8 mouse cellular contexts compared by ENCODE assay signal in the genomic region with DNA sequence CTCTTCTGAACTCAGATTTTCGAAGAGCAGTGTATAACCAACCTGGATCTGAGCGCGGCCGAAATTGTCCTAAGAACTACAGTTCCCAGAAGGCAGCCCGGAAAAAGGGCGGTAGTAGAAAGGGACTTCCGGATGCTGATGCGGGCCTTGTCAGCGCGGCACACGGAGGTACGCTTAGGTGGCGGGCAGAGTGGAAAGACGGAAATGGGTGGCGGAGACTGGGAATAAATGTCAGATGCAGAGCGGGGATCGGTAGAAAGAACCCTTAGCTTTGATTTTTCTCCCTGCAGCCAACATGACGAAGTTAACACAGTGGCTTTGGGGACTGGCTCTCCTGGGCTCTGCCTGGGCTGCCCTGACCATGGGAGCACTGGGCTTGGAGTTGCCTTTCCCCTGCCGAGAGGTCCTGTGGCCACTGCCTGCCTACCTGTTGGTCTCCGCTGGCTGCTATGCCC. TPM values are rescaled to one million over a fixed set of nuclear protein-coding genes. Genes with fewer than 3 reads are reported as not detected.
DNase-seq lines count a peak whose midpoint lies in the region; ATAC-seq and TF ChIP-seq lines count a peak whose summit lies in the region.

No protein-coding gene starts in this region.

- H3K9me3 ChIP-seq in MEL (replicated peaks; ENCODE audit: insufficient read depth, low read length) = no peaks in the 10 kb centered on the region
- H3K9me3 ChIP-seq in forebrain, embryonic 13.5 days (replicated peaks) = no peaks in the 10 kb centered on the region

- TF ChIP-seq RAD21 in MEL (IDR thresholded peaks at IDR 0.05; ENCODE audit: low read depth, low read length) = no peak

- peaks cover 0 to 17% of the 10 kb centered on the region in 2 experiments; a peak in 2 of 4 replicates for H3K36me3 ChIP-seq in MEL (ENCODE audit: control insufficient read depth in 1 of 2, insufficient read depth in 2 of 2, low read length in 2 of 2)
- no peaks in the 10 kb centered on the region; the same call in 1 of the 2 replicates for H3K36me3 ChIP-seq in forebrain, embryonic 13.5 days (ENCODE audit: poor library complexity, severe bottlenecking)

- DNase-seq in MEL (ENCODE audit: low read depth, low spot score) = peak; percentile 95
- DNase-seq in c-Kit-positive CD71-positive TER-119-negative erythroid progenitor cells, embryonic 14.5 days (ENCODE audit: low read depth) = peak; percentile 76
- peak; percentile 76 for DNase-seq in heart, postnatal 4 days
- peak; percentile 84 for DNase-seq in layer of hippocampus, adult 9-11 months
- DNase-seq in lung, postnatal 10 days = peak; percentile 84
- DNase-seq in retina, postnatal 1 day = peak; percentile 87
- peak; percentile 62 for DNase-seq in urinary bladder, adult 2 months (ENCODE audit: low spot score)

- peaks cover 4% of the 10 kb centered on the region; the same call in 1 of the 2 replicates for H3K79me2 ChIP-seq in MEL (ENCODE audit: control insufficient read depth, insufficient read depth, low read length, poor library complexity)

- peaks cover 3 to 31% of the 10 kb centered on the region in 2 experiments for H3K4me1 ChIP-seq in MEL (ENCODE audit: control insufficient read depth in 1 of 2, insufficient read depth in 2 of 2, low read length in 2 of 2)
- peaks cover 45% of the 10 kb centered on the region for H3K4me1 ChIP-seq in forebrain, embryonic 13.5 days

- peak overlapping the region; percentile 70 for H3K9ac ChIP-seq in MEL (ENCODE audit: control insufficient read depth, low read depth, low read length, poor library complexity, severe bottlenecking)
- peak overlapping the region; percentile 92 for H3K9ac ChIP-seq in forebrain, embryonic 13.5 days

- H3K4me2 ChIP-seq in forebrain, embryonic 13.5 days = peak overlapping the region; percentile 95

- ATAC-seq in forebrain, embryonic 13.5 days = peak; percentile 91

- no peak for TF ChIP-seq EP300 in MEL (IDR thresholded peaks at IDR 0.05; ENCODE audit: low read depth in 1 of 2, low read length in 2 of 2)

- TF ChIP-seq POLR2A in MEL (IDR thresholded peaks at IDR 0.05; ENCODE audit: control insufficient read depth in 1 of 2, insufficient read depth in 1 of 2, low read depth in 1 of 2, low read length in 2 of 2, poor library complexity in 1 of 2) = peak; percentile 79 to 99

- peak overlapping the region; percentile 57 to 59 for H3K4me3 ChIP-seq in MEL (ENCODE audit: control insufficient read depth in 1 of 2, insufficient read depth in 1 of 2, low read depth in 2 of 2, low read length in 2 of 2)
- peak overlapping the region; percentile 76 for H3K4me3 ChIP-seq in forebrain, embryonic 13.5 days

- peak overlapping the region; percentile 40; the same call in 1 of the 2 replicates for H3K27ac ChIP-seq in MEL (ENCODE audit: control insufficient read depth, low read depth, low read length)
- peak overlapping the region; percentile 67; the same call in 1 of the 2 replicates for H3K27ac ChIP-seq in forebrain, embryonic 13.5 days

- under 1% methylated on average over 20 of the region's 20 CpGs for WGBS in forebrain, embryonic 13.5 days

- H3K27me3 ChIP-seq in MEL (ENCODE audit: control insufficient read depth in 1 of 2, insufficient read depth in 2 of 2, low read length in 2 of 2) = peaks cover 16 to 36% of the 10 kb centered on the region in 2 experiments
- no peaks in the 10 kb centered on the region for H3K27me3 ChIP-seq in forebrain, embryonic 13.5 days

- TF ChIP-seq CTCF in MEL (IDR thresholded peaks at IDR 0.05 in 2 of 3, conservative IDR thresholded peaks at IDR 0.05 in 1 of 3; ENCODE audit: control insufficient read depth in 1 of 3, insufficient read depth in 1 of 3, low read depth in 2 of 3, low read length in 3 of 3, poor library complexity in 1 of 3, severe bottlenecking in 1 of 3) = no peak

TF ChIP-seq in MEL, 35 proteins besides CTCF, POLR2A, EP300 and RAD21 (continues in another document):
- TF ChIP-seq ETS1 (IDR thresholded peaks at IDR 0.05; ENCODE audit: low read depth, low read length) (no peak; the same call in 1 of the 2 replicates), SIN3A (IDR thresholded peaks at IDR 0.05; ENCODE audit: low read length) (peak; percentile 90), HCFC1 (IDR thresholded peaks at IDR 0.05; ENCODE audit: low read depth, low read length) (peak; percentile 99), USF2 (IDR thresholded peaks at IDR 0.05; ENCODE audit: borderline replicate concordance in 1 of 2, insufficient read depth in 1 of 2, low read depth in 1 of 2, low read length in 2 of 2) (no peak), MAZ (IDR thresholded peaks at IDR 0.05; ENCODE audit: low read depth, low read length) (peak; percentile 93), USF1 (IDR thresholded peaks at IDR 0.05; ENCODE audit: low read depth, low read length) (peak; percentile 35), TAL1 (IDR thresholded peaks at IDR 0.05; ENCODE audit: low read length) (no peak), NRF1 (IDR thresholded peaks at IDR 0.05; ENCODE audit: insufficient read depth, low read depth, low read length, poor library complexity, severe bottlenecking) (no peak), ZMIZ1 (IDR thresholded peaks at IDR 0.05; ENCODE audit: low read depth, low read length) (peak; percentile 78; the same call in 1 of the 2 replicates), POLR2AphosphoS2 (IDR thresholded peaks at IDR 0.05; ENCODE audit: low read length) (peak; percentile 96), MEF2A (IDR thresholded peaks at IDR 0.05; ENCODE audit: extremely low read depth, insufficient replicate concordance, low read depth, low read length, poor library complexity, severe bottlenecking) (no peak), KAT2A (conservative IDR thresholded peaks at IDR 0.05; ENCODE audit: low read depth, low read length) (peak; percentile 96), E2F4 (IDR thresholded peaks at IDR 0.05; ENCODE audit: borderline replicate concordance, low read depth, low read length) (peak; percentile 78; the same call in 1 of the 2 replicates), ZC3H11A (IDR thresholded peaks at IDR 0.05; ENCODE audit: low read depth, low read length) (no peak), MAFK (IDR thresholded peaks at IDR 0.05; ENCODE audit: borderline replicate concordance, low read depth, low read length) (no peak), MXI1 (IDR thresholded peaks at IDR 0.05; ENCODE audit: low read depth, low read length) (peak; percentile 86), ZNF384 (IDR thresholded peaks at IDR 0.05; ENCODE audit: low read depth, low read length) (no peak), TCF12 (IDR thresholded peaks at IDR 0.05; ENCODE audit: low read depth, low read length) (peak; percentile 72; the same call in 1 of the 2 replicates), POLR2AphosphoS5 (IDR thresholded peaks at IDR 0.05; ENCODE audit: borderline replicate concordance, low read depth, low read length) (0 out of 2 replicates have a peak, but pooled peaks have one; percentile 37), ELF1 (IDR thresholded peaks at IDR 0.05; ENCODE audit: low read depth, low read length) (peak; percentile 99), JUND (IDR thresholded peaks at IDR 0.05; ENCODE audit: low read depth, low read length) (no peak), MYC (IDR thresholded peaks at IDR 0.05; ENCODE audit: low read depth, low read length) (peak; percentile 73; the same call in 1 of the 2 replicates), SMC3 (IDR thresholded peaks at IDR 0.05; ENCODE audit: low read depth, low read length) (no peak), BHLHE40 (IDR thresholded peaks at IDR 0.05; ENCODE audit: borderline replicate concordance, low read depth, low read length) (no peak), MYB (IDR thresholded peaks at IDR 0.05; ENCODE audit: low read depth, low read length) (no peak), TBP (IDR thresholded peaks at IDR 0.05; ENCODE audit: low read depth, low read length) (peak; percentile 90)

RNA-seq across cellular contexts. Expression of a gene that starts 3.9 kb away (rescaled TPM):
- 17.2 and 22.5 TPM in 2 replicates for total RNA-seq in MEL (2012; rRNA removed)
- 10 to 100 TPM in 1 of 2 experiments, not detected in 1; 45.9 TPM for polyA plus RNA-seq in MEL (2012; ENCODE audit: insufficient read depth in 1 of 2, insufficient read length in 2 of 2, low read depth in 1 of 2, low replicate concordance in 2 of 2, missing spikeins in 1 of 2)
- polyA plus RNA-seq in forebrain, embryonic 13.5 days (2015; fragmentation: Nextera tagmentation; extraction: Ambion mirVana) = 25.8 and 32.7 TPM in 2 replicates
- 10 to 100 TPM; 24.9 to 28.0 TPM for total RNA-seq in heart, postnatal 4 days (2021)
- polyA plus RNA-seq in urinary bladder, adult 2 months (2012; rRNA removed) = 128 and 156 TPM in 2 replicates

RNA-seq across cellular contexts. Expression of a gene that starts 7.3 kb away (rescaled TPM):
- 246 and 271 TPM in 2 replicates for total RNA-seq in MEL (2012; rRNA removed)
- 100 to 1,000 TPM in 1 of 2 experiments, not detected in 1; 237 TPM for polyA plus RNA-seq in MEL (2012; ENCODE audit: insufficient read depth in 1 of 2, insufficient read length in 2 of 2, low read depth in 1 of 2, low replicate concordance in 2 of 2, missing spikeins in 1 of 2)
- polyA plus RNA-seq in forebrain, embryonic 13.5 days (2015; fragmentation: Nextera tagmentation; extraction: Ambion mirVana) = 100 and 106 TPM in 2 replicates
- 10 to 100 TPM; 51.6 to 61.0 TPM for total RNA-seq in heart, postnatal 4 days (2021)
- polyA plus RNA-seq in urinary bladder, adult 2 months (2012; rRNA removed) = 200 and 251 TPM in 2 replicates

RNA-seq across cellular contexts. Expression of a gene that starts 14.5 kb away (rescaled TPM):
- not detected in 2 replicates for total RNA-seq in MEL (2012; rRNA removed)
- polyA plus RNA-seq in MEL (2012; ENCODE audit: insufficient read depth in 1 of 2, insufficient read length in 2 of 2, low read depth in 1 of 2, low replicate concordance in 2 of 2, missing spikeins in 1 of 2) = not detected
- polyA plus RNA-seq in forebrain, embryonic 13.5 days (2015; fragmentation: Nextera tagmentation; extraction: Ambion mirVana) = 9.5 and 10.9 TPM in 2 replicates
- 10 to 100 TPM; 37.9 to 42.0 TPM for total RNA-seq in heart, postnatal 4 days (2021)
- polyA plus RNA-seq in urinary bladder, adult 2 months (2012; rRNA removed) = 41.8 and 43.5 TPM in 2 replicates

RNA-seq across cellular contexts. Expression of a gene that starts 20.4 kb away (rescaled TPM):
- total RNA-seq in MEL (2012; rRNA removed) = 2.4 and 3.3 TPM in 2 replicates
- polyA plus RNA-seq in MEL (2012; ENCODE audit: insufficient read depth in 1 of 2, insufficient read length in 2 of 2, low read depth in 1 of 2, low replicate concordance in 2 of 2, missing spikeins in 1 of 2) = 1 to 10 TPM in 1 of 2 experiments, not detected in 1; 7.7 TPM
- 36.6 and 43.2 TPM in 2 replicates for polyA plus RNA-seq in forebrain, embryonic 13.5 days (2015; fragmentation: Nextera tagmentation; extraction: Ambion mirVana)
- total RNA-seq in heart, postnatal 4 days (2021) = 1 to 10 TPM; 1.3 to 1.6 TPM
- 4.1 and 6.0 TPM in 2 replicates for polyA plus RNA-seq in urinary bladder, adult 2 months (2012; rRNA removed)

RNA-seq across cellular contexts. Expression of a gene that starts 20.7 kb away (rescaled TPM):
- 171 and 180 TPM in 2 replicates for total RNA-seq in MEL (2012; rRNA removed)
- polyA plus RNA-seq in MEL (2012; ENCODE audit: insufficient read depth in 1 of 2, insufficient read length in 2 of 2, low read depth in 1 of 2, low replicate concordance in 2 of 2, missing spikeins in 1 of 2) = 100 to 1,000 TPM in 1 of 2 experiments, not detected in 1; 497 TPM
- 221 and 237 TPM in 2 replicates for polyA plus RNA-seq in forebrain, embryonic 13.5 days (2015; fragmentation: Nextera tagmentation; extraction: Ambion mirVana)
- total RNA-seq in heart, postnatal 4 days (2021) = 100 to 1,000 TPM; 100 to 104 TPM
- polyA plus RNA-seq in urinary bladder, adult 2 months (2012; rRNA removed) = 67.7 and 77.1 TPM in 2 replicates

Comparison
In these comparisons a context has a peak if more than half of its experiments do, and no peak if none do; other contexts are left out.
1. Peak in every context shown above with its lines: DNase-seq, ATAC-seq, H3K4me3 ChIP-seq and H3K27ac ChIP-seq.
2. RNA of a gene that starts 14.5 kb away (polyA plus RNA-seq): 41.8 to 43.5 TPM in urinary bladder, adult 2 months and 9.5 to 10.9 TPM in forebrain, embryonic 13.5 days; not detected in MEL; every median in the first group is over 10 times any median in the second.